Mouse (Mus musculus): ENCODE data around the gene Hdac4.

Hdac4 gene

DNA sequence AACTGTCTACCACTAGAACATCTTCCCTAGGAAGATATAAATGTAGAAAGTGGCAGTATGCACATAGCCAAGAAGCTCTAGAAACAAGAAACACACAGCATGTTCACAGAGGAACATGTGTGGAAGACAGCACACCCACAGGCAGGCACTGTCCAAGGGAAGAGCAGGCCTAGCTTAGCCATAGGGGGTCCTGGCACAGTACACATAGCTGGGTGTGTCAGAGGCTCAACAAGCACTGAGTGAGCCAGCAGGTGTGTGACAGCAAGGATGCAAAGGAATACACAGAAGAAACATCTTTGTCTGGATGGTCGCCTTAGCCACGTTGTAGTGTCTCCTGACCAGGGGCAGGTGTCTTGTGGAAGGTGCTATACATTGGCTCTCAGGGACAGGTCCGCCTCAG is 132.2 kb downstream of the Hdac4 start:
- in situ Hi-C loops (cut with MboI; ENCODE audit: low sequenced_read_pairs): no loop called here

DNA sequence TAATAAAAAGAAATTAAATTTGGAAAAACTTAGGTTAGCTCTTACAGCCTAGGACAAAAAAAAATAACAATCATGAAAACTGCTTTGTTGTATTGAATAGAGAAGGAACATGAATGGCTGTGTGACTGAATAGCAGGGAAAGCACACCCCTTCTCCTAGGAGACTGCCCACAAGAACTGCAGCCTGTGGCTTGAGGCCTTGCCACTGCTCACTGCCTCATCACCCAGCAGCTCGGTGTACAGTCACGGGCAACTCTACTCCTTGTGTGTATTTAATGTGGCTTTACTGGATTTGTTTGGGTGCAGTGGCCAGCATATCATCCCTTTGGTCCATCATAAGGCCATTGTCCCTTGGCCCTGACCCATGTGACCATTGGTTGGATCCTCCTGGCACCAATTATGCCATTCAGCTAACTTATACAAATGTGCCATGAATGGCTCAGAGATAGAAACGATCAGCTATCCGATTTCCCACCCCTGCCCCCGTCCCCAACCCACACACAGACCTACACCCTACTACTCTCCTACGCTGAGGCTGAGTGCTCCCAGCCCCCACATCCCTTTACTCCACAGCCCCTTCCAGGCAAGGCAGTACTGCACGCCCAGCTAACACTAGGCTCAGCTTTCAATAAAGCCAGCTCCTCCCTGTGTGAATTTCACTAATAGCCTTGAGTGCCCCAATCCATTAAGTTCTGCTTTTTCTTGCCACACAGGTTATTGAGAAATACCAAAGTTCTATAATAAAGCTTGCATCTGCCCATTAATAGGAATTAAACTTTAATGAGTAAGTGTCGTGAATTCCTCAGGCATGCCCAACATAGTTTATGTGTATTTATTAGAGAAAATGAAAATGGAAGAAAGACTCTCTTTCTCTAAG is 134.1 kb downstream of the Hdac4 start:
- in situ Hi-C loops (cut with MboI; ENCODE audit: low sequenced_read_pairs): no loop called here

DNA sequence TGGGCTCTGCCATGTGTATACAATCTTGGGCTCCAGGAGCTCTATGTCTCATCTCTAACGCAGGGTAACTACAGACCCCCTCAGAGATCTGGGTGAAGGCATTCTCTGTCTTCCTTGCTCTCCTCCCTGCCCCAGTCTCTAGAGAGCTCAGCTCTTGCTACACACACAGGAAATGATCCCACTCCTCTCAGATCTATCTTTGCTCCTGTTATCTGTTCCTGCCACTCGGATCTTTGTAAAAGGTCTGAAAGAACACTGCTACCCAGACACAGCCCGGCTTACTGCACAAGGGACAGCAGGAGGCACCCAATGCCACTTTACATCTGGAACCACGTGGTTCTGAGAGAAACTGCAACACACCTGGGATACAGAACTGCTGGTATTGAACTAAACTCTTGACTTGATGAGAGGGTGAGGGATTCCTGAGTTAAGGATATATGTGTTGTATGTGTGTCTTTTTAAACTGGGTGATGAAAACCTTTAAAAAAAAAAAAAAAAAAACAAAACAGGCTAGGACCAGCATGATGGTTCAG is 134.9 kb downstream of the Hdac4 start:
- in situ Hi-C loops (cut with MboI; ENCODE audit: low sequenced_read_pairs): no loop called here

DNA sequence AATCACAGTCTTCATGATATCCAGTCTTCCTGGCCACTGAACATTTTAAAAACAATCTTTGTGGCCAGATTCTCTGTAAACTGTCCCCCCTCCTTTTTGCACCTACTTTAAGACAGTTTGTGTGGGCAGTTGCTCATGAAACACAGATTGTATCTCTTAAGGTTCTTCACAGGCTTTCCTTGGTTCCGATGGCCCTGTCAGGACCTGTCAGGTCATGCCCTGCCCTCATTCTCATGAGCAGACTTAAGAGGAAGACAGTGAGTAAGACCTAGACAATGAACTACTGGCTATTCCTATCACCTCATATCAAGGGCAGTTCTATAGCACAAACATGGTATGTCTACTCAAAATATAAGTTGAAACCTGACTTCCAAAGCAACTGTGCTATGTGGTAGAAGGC is 135.9 kb downstream of the Hdac4 start:
- in situ Hi-C loops (cut with MboI; ENCODE audit: low sequenced_read_pairs): no loop called here

DNA sequence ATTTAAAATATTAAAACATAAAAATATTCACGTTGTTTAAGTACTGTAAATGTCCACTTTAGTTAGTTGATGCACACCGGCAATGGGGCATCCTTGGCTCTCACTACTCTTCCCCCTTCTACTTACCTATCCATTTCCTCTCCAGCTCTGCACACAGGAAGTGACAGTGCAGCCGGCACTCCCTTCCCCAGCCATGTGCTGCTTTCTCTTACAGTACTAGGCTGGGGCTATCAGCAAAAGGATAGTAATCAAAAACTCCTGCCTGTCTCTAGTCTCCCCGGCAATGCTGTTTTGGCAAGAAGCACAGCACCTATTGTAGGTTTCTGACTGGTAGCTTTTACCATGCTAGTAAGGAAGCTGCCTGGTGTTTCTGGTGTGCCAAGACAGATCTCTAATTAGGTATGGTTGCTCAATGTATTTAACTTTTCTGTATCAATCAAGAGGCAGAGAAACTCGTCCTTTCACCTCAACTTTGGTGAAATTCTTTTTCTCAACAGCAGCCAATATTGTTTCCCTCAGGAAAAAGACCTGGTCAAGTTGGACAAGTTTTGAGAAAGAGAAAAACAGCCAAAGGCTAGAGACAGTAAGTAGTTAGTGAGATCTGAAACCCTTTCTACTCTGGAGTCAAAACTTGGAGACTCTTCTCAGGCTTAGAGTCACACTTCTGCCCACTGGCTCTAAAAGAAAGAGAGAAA is 136.6 kb downstream of the Hdac4 start:
- in situ Hi-C loops (cut with MboI; ENCODE audit: low sequenced_read_pairs): no loop called here

DNA sequence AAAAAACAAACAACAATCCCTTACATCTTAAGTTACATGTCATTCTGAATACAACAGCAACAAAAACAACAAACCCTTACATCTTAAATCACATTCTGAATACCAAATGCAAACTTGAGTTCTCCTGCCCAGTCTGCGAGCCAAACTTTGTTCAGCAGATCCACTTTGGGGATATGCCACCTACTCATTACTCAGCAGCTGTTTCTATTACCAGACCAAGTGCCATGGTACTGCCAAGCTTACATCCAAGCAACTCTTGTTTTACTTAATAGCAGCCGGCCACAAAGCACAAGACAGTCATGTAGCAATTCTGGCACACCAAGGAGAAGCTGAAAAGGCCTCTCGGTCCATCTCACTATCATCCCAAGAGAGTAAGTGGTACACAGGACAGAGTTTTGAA is 138.4 kb downstream of the Hdac4 start:
- in situ Hi-C loops (cut with MboI; ENCODE audit: low sequenced_read_pairs): no loop called here

DNA sequence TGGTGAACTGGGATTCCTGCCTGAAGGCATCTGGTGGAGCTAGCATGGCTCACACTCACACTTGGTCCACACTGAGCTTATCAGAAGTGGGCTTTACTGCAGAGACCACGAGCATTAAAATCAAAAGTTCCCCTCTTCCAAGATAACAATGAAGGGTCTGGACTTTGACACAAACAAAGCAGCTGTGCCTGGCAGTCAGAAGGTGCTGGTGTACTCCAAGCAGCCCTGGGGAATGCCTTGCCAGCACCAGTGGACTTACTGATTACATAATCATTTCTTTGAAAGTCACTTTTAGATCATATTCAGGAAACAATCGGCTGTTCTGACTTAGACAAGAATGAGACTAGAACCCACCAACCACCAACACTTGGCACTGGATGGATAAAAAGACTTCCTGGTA is 140.3 kb downstream of the Hdac4 start:
- in situ Hi-C loops (cut with MboI; ENCODE audit: low sequenced_read_pairs): no loop called here

DNA sequence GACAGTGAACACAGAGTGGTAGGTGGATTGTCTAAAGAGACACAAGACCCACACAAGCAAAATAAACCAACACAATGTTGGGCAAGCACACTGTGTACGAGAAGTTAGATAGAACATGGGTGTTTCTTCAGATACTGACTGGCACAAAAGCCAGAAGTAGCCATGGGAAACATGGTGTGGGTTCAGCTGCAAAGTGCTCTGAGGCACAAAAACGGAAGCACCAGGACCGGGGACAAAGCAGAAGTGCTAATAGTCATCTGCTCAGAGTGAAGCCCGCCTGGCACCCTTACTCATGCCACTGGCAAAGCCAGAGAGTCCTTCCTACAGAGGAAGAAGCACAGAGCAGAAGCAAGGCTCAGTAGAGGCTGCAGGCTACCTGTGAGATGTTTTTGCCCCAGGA is 143.3 kb downstream of the Hdac4 start:
- in situ Hi-C loops (cut with MboI; ENCODE audit: low sequenced_read_pairs): no loop called here

DNA sequence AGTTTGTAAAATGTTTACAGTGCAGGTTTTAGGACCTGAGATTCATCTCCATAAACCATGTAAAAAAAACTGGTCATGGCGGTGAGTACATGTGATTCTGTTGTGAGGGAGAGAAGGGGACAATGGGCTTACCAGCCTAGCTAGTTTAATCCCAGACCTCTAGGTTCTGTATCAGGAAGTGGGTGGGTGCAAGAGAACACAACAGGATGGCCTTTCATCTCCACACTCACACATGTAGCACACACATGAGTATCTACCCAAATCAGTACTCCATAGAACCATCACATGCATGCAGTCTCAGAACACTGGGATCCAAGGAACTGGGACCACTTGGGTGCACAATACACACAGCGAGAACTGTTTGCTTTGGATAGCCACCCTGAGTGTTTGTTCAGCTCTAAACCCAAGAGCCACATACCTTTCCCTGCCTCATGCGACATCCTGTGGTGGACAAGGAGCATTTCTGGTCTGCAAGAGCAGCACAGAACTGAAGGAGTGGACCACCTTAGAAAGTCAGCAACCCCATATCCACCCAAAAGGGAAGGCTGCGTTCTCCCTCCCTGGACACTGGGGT is 143.9 kb downstream of the Hdac4 start:
- in situ Hi-C loops (cut with MboI; ENCODE audit: low sequenced_read_pairs): no loop called here

DNA sequence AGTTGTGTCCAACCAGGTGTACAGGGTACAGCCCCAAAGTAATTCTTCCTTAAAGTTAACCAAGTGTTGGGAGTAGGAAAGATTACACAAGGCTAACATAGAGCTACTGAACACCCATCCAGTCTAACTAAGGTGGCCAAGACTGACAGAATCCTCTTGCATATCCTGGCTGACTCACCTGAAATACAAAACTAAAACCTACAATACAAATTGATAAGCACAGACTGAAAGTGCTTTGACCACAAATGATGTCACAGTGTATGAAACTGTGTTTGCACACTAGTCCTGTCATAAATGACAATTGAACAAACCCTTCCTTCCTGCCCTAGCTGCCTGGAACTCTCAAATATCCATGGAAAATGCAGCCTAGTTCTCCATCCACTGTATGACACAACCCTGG is 144.5 kb downstream of the Hdac4 start:
- in situ Hi-C loops (cut with MboI; ENCODE audit: low sequenced_read_pairs): no loop called here

DNA sequence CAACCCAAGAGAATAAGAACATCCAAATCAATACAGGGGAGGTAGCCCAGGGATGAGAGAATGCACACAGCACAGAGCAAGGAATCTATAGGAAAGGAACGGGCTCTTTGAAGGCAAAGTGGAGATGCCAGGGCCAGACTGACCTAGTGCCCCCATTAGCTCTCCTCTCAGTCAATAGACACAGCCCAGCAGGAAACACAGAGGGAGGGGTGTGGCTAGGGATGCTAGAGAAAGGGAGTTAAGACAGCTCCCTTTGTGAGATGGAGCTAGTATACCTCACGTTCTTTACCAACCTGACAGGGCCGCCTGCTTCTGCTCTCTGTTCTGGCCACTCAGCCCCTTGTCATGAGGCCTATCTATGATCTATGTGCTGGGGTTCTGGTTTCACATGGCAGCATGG is 144.9 kb downstream of the Hdac4 start:
- in situ Hi-C loops (cut with MboI; ENCODE audit: low sequenced_read_pairs): no loop called here

DNA sequence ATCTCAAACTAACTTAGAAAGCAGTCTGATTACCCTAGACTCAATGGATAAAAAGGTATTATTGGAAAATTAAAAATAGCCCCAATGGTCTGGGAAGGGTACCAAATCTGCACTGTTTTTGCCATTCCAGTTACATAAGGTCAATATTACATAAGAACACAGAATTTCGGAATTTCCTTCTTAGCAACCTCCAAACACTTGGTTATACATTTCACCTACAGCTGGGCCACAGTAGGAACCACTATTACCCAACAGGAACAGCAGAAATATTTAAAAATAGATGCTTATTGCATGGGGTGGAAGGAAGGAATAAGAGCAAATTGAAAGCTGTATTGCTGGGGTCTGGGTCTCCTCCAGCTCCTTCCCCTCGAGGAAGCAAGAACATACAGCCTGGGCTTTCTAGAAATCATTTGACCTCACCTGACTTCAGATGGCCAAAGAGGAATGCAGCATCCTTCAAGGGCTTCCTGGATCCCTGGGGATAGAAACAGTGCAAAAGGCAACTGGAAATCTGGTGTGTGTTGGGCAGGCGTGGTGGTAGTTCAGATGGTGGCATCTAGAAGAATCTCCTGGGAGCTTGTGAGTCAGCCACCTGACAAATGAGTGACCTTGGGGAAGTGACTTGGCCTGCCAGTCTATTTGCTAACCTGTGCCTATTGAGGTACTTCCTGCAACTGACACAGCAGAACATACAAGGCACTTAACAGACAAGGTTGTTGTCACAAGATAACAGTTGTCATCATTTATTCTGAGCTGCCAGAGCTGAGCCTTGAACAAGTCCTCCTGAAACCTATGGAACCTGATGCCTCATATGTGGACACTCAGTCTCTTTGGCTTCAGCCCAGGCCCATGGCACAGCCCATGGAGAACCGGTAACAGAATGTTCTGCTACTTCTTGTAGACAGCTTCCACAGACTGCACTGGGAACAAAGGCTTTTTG is 146.8 kb downstream of the Hdac4 start:
- in situ Hi-C loops (cut with MboI; ENCODE audit: low sequenced_read_pairs): no loop called here

DNA sequence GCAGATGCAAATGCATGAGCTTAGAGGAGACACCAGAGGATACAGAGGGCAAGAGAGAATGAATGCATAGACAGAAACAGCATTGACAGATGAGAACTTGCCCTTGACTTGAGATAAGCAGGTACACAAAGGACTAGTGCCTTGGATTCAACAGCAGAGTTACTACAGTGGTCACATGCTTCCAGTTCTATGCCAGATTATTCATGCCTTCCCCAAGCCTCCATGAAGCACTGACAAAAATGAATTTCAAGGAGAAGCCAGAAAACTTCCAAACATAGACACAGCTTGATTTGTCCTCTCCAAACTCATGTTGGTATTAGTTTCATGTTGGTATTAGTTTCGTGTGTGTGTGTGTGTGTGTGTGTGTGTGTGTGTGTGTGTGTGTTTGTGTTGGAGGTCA is 149.8 kb downstream of the Hdac4 start:
- in situ Hi-C loops (cut with MboI; ENCODE audit: low sequenced_read_pairs): no loop called here

DNA sequence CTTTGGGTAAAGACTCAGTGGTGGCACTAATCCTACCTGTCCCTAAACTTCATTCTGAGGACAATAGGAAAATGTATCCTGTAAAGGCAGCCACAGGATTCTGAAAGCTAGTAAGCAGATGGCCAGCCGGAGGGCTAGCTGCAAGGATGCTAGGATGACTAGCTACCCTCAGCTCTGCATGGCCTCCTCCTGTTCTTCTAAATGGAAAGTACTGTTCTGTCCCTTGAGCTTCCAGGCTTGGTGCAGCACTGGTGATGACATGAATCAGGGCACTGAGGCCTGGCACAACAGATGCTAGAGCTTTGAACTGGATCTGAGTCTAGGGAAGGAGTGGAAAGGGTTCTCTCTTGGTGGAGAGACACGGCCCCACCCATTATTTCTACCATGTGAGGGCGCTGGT is 150.6 kb downstream of the Hdac4 start:
- in situ Hi-C loops (cut with MboI; ENCODE audit: low sequenced_read_pairs): no loop called here

DNA sequence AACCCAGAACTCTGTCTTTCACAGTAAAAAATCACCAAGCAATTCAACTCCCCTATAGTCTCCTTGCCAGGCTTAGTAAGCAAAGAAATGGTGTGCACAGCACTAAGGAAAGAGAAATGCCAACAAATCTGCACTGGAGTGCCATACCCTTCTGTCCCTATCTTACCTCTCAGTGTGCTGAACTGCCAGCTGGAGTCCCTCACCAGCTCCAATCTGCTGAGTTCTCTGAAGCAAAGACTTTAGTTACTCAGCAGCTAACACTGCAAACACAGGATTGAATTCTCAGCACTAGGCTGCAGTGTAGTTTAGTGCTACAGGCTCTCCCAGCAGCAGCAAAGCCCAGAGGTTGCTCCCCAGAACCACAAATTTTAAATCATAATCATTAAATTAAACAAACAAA is 151.5 kb downstream of the Hdac4 start:
- in situ Hi-C loops (cut with MboI; ENCODE audit: low sequenced_read_pairs): no loop called here

DNA sequence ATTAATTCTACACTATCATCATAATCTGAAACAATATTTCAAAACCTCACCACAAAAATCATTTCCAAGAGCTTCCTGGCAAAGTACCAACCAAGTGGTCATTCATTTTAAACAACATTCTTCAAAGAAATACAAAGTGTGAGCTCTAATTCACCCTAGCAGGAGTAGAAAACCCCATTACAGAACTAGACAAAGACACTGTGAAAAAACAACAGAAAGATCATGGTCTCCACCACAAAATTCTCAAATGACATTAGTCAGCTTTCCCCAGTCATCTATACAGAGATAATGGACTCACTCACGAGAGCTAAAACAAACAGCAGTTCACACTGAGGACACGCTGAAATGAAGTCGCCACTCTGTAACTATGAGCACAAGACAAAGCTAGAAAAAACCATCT is 153.4 kb downstream of the Hdac4 start:
- in situ Hi-C loops (cut with MboI; ENCODE audit: low sequenced_read_pairs): no loop called here

DNA sequence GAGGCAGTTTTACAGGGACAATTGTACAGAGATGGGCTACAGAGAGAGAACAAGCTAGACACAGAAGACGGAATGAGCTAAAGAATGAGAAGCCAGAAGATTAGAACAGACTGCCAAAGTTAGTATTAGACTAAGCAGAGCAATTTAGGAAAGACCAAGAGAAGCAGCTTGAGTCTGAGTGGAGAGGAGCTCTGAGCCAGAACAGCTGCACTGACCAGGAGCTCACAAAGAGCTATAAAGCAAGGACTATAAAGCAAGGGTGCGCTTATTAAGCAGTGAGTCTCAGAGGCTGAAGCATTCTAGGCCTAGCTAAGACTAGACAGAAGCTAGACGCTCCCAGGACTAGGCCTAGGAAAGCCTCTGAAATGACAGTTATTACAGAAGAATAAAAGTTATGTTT is 154.2 kb downstream of the Hdac4 start:
- in situ Hi-C loops (cut with MboI; ENCODE audit: low sequenced_read_pairs): no loop called here

DNA sequence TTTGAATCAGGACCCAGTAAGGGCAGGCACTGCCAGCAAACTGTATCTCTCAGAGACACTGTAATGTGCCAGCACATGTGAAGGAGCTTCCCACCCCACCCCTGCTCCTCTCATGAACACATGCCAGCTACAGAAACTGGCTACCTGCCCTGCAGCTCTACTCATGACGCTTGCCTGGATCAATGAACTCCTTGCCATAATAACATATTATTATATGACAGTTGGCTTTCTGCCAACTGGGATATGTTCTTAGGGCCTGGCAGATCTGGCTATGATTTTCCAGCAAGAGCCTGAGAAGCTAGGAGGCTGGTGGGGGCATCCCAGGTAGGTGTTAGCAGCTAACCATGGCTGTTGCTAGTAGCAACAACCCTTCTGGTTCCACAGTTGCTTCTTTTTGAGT is 156.8 kb downstream of the Hdac4 start:
- in situ Hi-C loops (cut with MboI; ENCODE audit: low sequenced_read_pairs): no loop called here

DNA sequence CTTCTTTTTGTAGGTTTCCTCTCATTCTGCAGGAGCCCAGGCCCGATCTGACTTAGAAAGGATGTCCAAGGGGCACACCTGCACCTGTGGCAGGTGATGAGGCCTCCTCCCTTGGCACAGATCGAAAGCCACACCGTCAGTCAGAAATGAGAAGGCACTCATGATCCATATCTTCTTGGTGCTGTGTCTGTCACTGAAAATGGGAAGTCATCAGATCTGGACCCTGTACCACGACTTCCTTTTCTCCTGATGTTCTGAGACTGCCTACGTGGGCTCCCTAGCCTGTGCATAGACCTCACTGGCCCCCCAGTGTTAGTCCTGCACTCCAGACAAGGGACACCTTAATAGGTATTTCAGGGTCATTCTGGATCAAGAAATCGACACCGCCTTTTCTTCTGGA is 158.5 kb downstream of the Hdac4 start:
- in situ Hi-C loops (cut with MboI; ENCODE audit: low sequenced_read_pairs): no loop called here

DNA sequence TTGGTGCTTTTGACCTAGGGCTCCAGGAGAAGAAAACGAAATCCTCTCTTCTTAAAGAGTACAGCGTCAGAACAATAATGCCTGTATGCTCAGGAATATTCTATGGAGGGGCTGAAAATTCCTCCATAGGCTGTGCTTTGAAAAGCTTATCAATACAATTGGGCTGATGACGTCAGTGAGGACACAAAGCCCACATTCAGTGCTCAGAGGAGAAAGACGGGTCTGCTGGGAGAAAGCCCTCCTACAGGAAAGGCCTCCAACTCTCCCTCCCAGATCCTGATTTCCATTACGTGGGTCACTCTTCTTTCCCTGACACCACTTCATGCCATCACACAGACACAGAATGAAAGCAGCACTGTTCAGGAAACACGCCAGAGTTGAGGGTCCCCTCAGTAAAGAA is 159.7 kb downstream of the Hdac4 start:
- in situ Hi-C loops (cut with MboI; ENCODE audit: low sequenced_read_pairs): no loop called here

DNA sequence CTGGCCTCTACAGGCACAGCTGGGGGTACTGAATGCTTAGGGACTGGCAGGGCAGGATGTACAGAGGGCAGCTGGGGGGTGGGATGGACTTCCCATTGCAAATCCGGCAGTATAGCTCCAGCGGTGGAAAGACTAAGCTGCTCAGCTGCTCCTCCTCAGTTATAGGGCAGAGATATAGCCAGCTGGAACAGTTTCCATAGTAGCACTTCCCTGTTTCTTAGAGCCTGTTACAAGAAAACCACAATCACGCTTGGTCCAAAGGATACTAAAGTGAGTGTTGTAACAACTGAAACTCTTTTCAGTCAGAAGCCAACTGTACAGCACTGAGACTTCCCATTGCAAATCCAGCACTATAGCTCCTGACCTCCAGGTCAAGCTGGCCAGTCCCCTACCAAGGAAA is 161.3 kb downstream of the Hdac4 start:
- in situ Hi-C loops (cut with MboI; ENCODE audit: low sequenced_read_pairs): no loop called here

All from CH12F3 (cell line).